ENCODE assay signal across 18 mouse cellular contexts in genomic region chr6:71609968-71610367, GRCm38 (mm10). TPM values are rescaled to one million over a fixed set of nuclear protein-coding genes. Genes with fewer than 3 reads are reported as not detected.
DNase-seq lines count a peak whose midpoint lies in the region; ATAC-seq lines count a peak whose summit lies in the region.
"Had no signal": no experiment of that assay in that cellular context is flagged by ENCODE, and none has a peak within 500 bp of the region (broad histone marks: within the 10 kb centered on the region; RNA-seq: fewer than 3 reads in every experiment).

No protein-coding gene starts in this region.

- no peak overlapping the region for H3K4me3 ChIP-seq in hindbrain, embryonic 16.5 days (ENCODE audit: low read length)
- H3K4me3 ChIP-seq: embryonic facial prominence, embryonic 12.5 days; intestine, embryonic 15.5 days had no signal

- no peak overlapping the region for H3K27ac ChIP-seq in hindbrain, embryonic 16.5 days (ENCODE audit: low read depth, low read length)
- H3K27ac ChIP-seq: embryonic facial prominence, embryonic 12.5 days; intestine, embryonic 15.5 days had no signal

- peaks cover 31% of the 10 kb centered on the region for H3K36me3 ChIP-seq in hindbrain, embryonic 16.5 days (ENCODE audit: control insufficient read depth, insufficient read depth, low read length)

- 90% methylated on average over 7 of the region's 7 CpGs for WGBS in hindbrain, embryonic 16.5 days

- H3K4me2 ChIP-seq in hindbrain, embryonic 16.5 days (ENCODE audit: low read length): no peak overlapping the region
- H3K4me2 ChIP-seq: embryonic facial prominence, embryonic 12.5 days; intestine, embryonic 15.5 days; midbrain, embryonic 11.5 days had no signal

- H3K4me1 ChIP-seq in hindbrain, embryonic 16.5 days (ENCODE audit: control insufficient read depth, insufficient read depth, low read depth, low read length): no peaks in the 10 kb centered on the region
- H3K4me1 ChIP-seq: embryonic facial prominence, embryonic 12.5 days; intestine, embryonic 15.5 days had no signal

- no peak for DNase-seq in frontal cortex, postnatal 25 days (ENCODE audit: low spot score in 2 of 2)
- DNase-seq in right cerebral cortex, postnatal 25 days: peak; percentile 31
- DNase-seq in right cerebral cortex, postnatal 10 days (ENCODE audit: low spot score in 2 of 2): no peak
- DNase-seq in left cerebral cortex, postnatal 36 days (ENCODE audit: low spot score in 2 of 2): peak; percentile 30 to 41
- peak; percentile 75 for DNase-seq in telencephalon, adult 2 months (ENCODE audit: low read depth, low spot score)
- DNase-seq in ovary, postnatal 10 days (ENCODE audit: low spot score): no peak
- DNase-seq: cerebellum, adult 9-11 months; gastrocnemius, postnatal 36 days; heart, postnatal 14 days; kidney, postnatal 4 days; thymus, adult 18-20 months had no signal

- no peaks in the 10 kb centered on the region for H3K9me3 ChIP-seq in hindbrain, embryonic 16.5 days (ENCODE audit: control insufficient read depth, low read length)
- H3K9me3 ChIP-seq: embryonic facial prominence, embryonic 12.5 days; intestine, embryonic 15.5 days had no signal

- H3K9ac ChIP-seq in hindbrain, embryonic 16.5 days (ENCODE audit: low read depth, low read length): no peak overlapping the region
- H3K9ac ChIP-seq: embryonic facial prominence, embryonic 12.5 days; intestine, embryonic 15.5 days had no signal

- H3K27me3 ChIP-seq in hindbrain, embryonic 16.5 days (replicated peaks; ENCODE audit: control insufficient read depth, insufficient read depth, low read length): no peaks in the 10 kb centered on the region
- H3K27me3 ChIP-seq: embryonic facial prominence, embryonic 12.5 days; intestine, embryonic 15.5 days had no signal

- intact Hi-C loops in left cerebral cortex, postnatal 36 days (cut with DNase I): loop anchor here (5.0 to 10.0 kb wide), 2 partner anchors 192 to 285 kb away; no protein-coding TSS in a partner anchor

- ATAC-seq in frontal cortex, adult (ENCODE audit: low TSS enrichment): peak; percentile 94
- ATAC-seq in hindbrain, embryonic 16.5 days: no peak
- ATAC-seq: forebrain, embryonic 14.5 days; intestine, embryonic 15.5 days; lung, postnatal 0 days had no signal

RNA-seq across cellular contexts. Expression of gene Kdm3a, which starts 22.8 kb away (rescaled TPM):
- total RNA-seq in left cerebral cortex, postnatal 36 days (2021): 10 to 100 TPM; 37.7 to 60.2 TPM
- 25.6 and 33.0 TPM in 2 replicates for polyA plus RNA-seq in hindbrain, embryonic 16.5 days (2015; fragmentation: Nextera tagmentation; extraction: Ambion mirVana)

Comparison
In these comparisons a context has a peak if more than half of its experiments do, and no peak if none do; other contexts are left out.
1. DNase-seq: peak in right cerebral cortex, postnatal 25 days (single experiment), left cerebral cortex, postnatal 36 days (2 of 2) and telencephalon, adult 2 months (single experiment); none in frontal cortex, postnatal 25 days (0 of 2), right cerebral cortex, postnatal 10 days (0 of 2) and ovary, postnatal 10 days (single experiment).